Mouse (Mus musculus): ENCODE measurements around the gene Fhit.

The Fhit gene

DNA sequence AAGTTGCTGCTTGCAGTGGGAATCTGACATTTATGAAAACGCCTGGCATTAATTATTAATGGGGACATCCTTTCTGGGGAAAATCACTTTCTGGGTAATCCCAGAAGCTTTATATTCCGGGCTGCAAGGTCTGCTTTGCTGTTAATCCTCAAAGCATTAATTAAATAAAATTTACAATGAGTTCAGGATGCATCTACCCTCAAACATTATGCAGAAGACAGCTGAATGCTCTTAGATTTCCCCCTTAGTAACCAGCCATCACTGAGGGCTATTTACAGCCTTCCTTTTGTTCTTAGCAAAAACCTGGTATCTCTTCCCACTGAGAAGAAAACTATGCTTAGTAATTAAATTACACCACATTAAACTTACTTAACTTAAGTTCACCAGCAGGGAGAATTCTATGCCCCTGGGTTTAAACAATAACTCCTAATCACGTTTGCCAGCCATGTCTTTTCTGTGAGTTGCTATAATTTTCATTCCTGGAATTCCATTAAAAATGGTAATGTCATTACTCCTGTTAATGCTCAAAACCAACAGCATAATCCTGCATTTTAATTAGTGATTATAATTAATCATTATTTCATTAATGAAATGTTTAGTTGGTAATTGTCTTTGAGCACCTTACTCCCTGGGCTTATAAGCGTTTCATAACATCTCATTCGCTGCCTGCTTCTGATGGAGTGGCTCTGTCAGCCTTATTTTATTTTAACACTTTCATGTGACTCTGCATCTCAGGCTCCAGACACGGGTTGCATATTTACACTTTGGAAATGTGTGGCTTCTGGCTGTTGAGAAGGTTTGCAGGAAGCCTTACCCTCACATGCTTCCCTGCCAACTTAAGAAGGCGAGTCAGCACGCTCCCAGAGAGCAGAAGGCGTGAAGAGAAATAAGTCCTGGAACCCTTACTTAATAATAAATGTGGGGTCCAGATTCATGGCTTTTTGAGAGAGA lies 1517.3 kb downstream of the Fhit start:
- Histone ChIP-seq H3K36me3 (ENCODE audit: control insufficient read depth, insufficient read depth, low read length, poor library complexity, severe bottlenecking) (no peaks in the 10 kb centered on the region), H3K27me3 (ENCODE audit: control insufficient read depth, insufficient read depth, low read length, poor library complexity, severe bottlenecking) (no peaks in the 10 kb centered on the region)
- DNase-seq (ENCODE audit: low read depth, low spot score): no peak

DNA sequence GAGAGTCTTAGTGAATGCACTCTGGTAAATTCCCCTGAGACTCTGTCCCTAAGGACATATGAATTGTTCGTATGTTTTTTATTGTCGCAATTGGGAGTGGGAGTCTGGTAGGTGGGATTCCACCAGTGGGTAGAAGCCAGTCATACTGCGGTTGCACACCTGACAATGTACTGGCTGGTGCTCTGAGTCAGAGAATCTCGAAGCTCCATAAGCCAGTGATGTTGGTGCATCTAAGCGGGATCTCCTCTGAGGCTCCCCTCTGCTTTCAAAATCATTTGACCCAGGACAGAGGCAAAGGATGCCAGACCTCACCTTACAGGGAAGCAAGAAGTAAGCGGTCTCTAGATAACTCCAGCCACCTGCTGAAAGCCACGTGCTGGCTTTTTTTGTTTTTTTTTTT lies 1518.1 kb downstream of the Fhit start:
- H3K27me3 ChIP-seq (ENCODE audit: control insufficient read depth, insufficient read depth, low read length, poor library complexity, severe bottlenecking): no peaks in the 10 kb centered on the region
- H3K36me3 ChIP-seq (ENCODE audit: control insufficient read depth, insufficient read depth, low read length, poor library complexity, severe bottlenecking): no peaks in the 10 kb centered on the region
- DNase-seq (ENCODE audit: low read depth, low spot score): no peak

- Histone ChIP-seq H3K27me3 (ENCODE audit: control insufficient read depth, insufficient read depth, low read length, poor library complexity, severe bottlenecking) (no peaks in the 10 kb centered on the region), H3K36me3 (ENCODE audit: control insufficient read depth, insufficient read depth, low read length, poor library complexity, severe bottlenecking) (no peaks in the 10 kb centered on the region)
- DNase-seq (ENCODE audit: low read depth, low spot score): no peak
Observed at GRCm38 (mm10) chr14:9642628-9643027, 1519.2 kb downstream of the Fhit start.

DNA sequence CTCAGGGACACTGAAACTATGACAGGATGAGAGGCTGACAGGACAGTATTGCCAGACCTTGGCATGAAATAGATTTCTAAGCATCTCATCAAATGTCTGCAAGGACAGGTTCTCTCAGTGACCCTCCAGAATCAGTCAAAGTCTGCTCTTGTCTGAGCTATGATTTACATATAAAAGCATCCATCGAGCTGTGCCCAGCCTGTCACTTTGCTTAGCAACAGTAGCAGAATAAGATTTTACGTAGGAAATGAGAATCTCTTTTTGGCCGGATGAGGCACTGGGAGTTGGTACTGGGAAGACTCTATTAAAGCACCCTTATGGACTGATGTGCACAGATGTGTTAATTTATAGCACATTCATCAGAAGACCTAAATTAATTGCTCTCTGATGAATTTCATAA lies 1519.8 kb downstream of the Fhit start:
- no peaks in the 10 kb centered on the region for H3K27me3 ChIP-seq (ENCODE audit: control insufficient read depth, insufficient read depth, low read length, poor library complexity, severe bottlenecking)
- no peak for DNase-seq (ENCODE audit: low read depth, low spot score)
- no peaks in the 10 kb centered on the region for H3K36me3 ChIP-seq (ENCODE audit: control insufficient read depth, insufficient read depth, low read length, poor library complexity, severe bottlenecking)

DNA sequence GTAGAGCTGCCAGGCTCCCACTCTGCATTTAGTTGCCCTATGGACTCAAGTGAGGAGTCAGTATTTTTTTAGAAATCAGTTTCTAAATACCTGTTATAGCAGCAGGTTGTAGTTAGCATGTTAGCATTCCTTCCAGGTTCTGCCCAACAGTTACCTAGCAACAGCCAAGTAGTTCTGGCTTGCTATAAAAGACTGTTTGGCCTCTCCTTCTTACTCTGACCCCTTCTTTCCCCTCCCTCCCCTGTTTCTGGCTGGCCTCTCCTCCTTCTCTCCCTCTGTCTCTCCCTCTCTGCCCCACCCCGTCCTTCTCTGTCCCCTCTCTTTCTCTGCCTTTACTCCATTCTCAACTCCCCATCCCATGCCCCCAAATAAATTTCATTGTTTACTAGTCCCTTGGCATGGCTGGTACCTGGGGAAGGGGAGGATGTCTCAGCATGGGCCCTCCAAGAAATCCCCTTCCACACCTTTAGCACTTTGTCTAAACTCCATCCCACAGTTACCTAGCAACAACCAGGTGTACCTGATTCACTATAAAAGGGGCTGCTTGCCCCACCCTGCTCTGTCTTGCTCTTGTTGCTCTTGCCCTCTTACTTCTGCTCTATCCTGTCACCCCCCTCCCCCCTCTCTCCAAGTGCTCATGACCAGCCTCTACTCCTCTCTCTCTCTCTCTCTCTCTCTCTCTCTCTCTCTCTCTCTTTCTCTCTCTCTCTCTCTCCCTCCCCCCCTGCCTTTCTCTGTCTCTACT lies 1527.4 kb downstream of the Fhit start:
- H3K27me3 ChIP-seq (ENCODE audit: control insufficient read depth, insufficient read depth, low read length, poor library complexity, severe bottlenecking): no peaks in the 10 kb centered on the region
- no peak for DNase-seq (ENCODE audit: low read depth, low spot score)
- H3K36me3 ChIP-seq (ENCODE audit: control insufficient read depth, insufficient read depth, low read length, poor library complexity, severe bottlenecking): no peaks in the 10 kb centered on the region

DNA sequence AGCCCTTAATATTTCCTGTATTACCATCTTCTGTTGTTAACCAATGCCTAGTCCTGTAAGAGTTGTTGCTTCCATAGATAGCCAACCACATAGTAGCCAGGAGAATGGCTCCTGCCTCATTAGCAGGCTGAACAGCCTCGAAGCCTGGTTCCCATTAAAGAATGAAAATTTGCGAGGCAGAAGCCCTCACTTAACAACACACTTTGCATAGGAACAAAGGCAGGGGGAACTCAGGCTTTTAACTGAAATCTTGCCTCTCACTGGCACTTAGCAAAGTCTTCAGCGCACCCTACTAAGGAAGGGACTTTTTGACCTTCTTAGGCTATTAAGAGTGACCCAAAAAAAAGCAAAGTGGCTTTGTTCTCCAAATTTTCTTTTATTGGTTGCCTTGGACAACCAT lies 1529.3 kb downstream of the Fhit start:
- Histone ChIP-seq H3K27me3 (ENCODE audit: control insufficient read depth, insufficient read depth, low read length, poor library complexity, severe bottlenecking) (no peaks in the 10 kb centered on the region), H3K36me3 (ENCODE audit: control insufficient read depth, insufficient read depth, low read length, poor library complexity, severe bottlenecking) (no peaks in the 10 kb centered on the region)
- no peak for DNase-seq (ENCODE audit: low read depth, low spot score)

DNA sequence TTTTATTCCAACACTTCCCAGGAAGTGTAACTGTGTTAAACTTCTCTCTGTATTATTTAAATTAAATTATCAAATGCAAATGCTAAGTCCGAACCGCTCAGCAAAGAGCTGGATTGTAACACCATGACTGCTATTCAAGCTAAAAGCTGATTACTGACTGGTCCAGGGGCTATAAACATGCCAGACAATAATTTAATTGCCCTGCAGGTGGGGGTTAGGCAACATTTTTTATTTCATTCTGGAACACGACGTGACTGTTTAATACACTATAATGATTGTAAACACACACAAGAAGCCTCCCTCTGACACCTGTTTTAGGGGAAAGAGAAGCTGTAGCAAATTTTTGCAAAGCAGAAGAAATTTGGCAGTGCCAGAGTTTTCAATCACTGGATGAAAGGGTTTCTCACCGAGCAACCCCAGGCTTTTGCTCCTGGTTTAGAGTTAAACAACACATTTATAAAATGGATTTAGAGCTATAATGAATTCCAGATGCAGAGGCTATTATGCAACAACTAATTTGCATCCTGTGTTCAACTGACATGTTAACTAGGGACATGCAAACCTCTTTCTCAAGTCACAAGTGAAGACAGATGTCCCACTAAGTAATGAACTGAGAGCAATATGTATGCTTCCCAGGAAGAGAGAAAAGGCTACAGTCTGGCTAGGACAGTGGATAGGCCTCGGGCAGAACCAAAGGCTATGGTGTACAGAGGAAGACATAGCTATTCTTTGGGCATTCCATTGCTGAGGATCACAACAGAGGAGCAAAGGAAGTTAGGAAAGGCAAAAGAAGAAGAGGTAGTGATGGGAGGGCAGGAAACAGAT lies 1538.4 kb downstream of the Fhit start:
- no peaks in the 10 kb centered on the region for H3K36me3 ChIP-seq (ENCODE audit: control insufficient read depth, insufficient read depth, low read length, poor library complexity, severe bottlenecking)
- no peaks in the 10 kb centered on the region for H3K27me3 ChIP-seq (ENCODE audit: control insufficient read depth, insufficient read depth, low read length, poor library complexity, severe bottlenecking)
- DNase-seq (ENCODE audit: low read depth, low spot score): no peak

DNA sequence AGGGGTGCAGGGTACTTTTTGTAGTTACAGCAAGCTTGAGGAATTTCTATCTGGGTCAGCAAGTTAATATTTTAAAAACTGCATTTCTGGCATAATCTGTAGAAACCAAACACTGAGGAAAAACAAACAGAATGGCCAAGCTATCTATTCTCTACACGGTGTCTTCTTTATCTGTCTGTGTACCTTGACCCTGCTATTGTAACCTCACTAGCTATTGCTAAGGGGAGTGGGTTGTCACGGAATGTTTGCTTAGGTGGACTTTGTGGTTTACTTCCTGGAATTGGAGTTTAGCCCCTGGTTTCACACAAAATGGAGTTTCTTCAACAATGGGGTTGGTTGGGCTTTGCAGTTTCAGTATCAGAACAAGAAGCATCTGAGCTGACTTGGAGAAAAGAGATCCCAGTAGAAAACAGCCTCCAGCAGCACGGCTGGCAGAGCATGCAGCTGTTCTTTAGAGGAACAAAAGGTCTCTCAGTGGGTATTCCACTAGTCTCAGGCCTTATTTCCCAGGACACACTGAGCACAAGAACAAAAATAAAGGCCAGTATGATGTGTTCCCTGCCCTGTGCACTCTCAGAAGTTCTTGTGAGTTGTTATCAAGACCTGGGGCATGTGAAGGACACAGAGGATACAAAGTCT lies 1540.8 kb downstream of the Fhit start:
- Histone ChIP-seq H3K27me3 (ENCODE audit: control insufficient read depth, insufficient read depth, low read length, poor library complexity, severe bottlenecking) (no peaks in the 10 kb centered on the region), H3K36me3 (ENCODE audit: control insufficient read depth, insufficient read depth, low read length, poor library complexity, severe bottlenecking) (no peaks in the 10 kb centered on the region)
- no peak for DNase-seq (ENCODE audit: low read depth, low spot score)

- DNase-seq (ENCODE audit: low read depth, low spot score): no peak
- Histone ChIP-seq H3K27me3 (ENCODE audit: control insufficient read depth, insufficient read depth, low read length, poor library complexity, severe bottlenecking) (no peaks in the 10 kb centered on the region), H3K36me3 (ENCODE audit: control insufficient read depth, insufficient read depth, low read length, poor library complexity, severe bottlenecking) (no peaks in the 10 kb centered on the region)
Observed at GRCm38 (mm10) chr14:9619840-9620239, 1542.0 kb downstream of the Fhit start.

- no peaks in the 10 kb centered on the region for H3K36me3 ChIP-seq (ENCODE audit: control insufficient read depth, insufficient read depth, low read length, poor library complexity, severe bottlenecking)
- DNase-seq (ENCODE audit: low read depth, low spot score): no peak
- no peaks in the 10 kb centered on the region for H3K27me3 ChIP-seq (ENCODE audit: control insufficient read depth, insufficient read depth, low read length, poor library complexity, severe bottlenecking)
Observed at GRCm38 (mm10) chr14:9613126-9613525, 1548.7 kb downstream of the Fhit start.

DNA sequence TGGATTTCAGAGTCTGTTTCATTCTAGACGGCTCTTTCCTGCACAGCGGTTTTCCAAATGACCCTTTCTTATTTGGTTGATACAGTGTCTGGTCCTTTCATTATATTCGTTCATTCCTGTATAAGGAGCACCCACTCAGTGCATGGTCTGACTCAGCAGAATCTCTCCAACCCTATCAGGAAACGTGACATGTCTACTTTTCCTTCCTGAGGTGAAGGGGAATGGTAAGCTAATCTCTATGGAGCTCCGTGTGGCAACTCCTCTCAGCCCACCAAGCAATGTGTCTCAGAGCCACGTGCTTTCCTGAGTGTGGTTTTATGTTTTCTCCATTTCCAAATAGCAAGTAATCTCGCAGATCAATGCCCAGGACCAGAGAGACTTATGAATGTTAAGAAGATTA lies 1552.7 kb downstream of the Fhit start:
- Histone ChIP-seq H3K27me3 (ENCODE audit: control insufficient read depth, insufficient read depth, low read length, poor library complexity, severe bottlenecking) (no peaks in the 10 kb centered on the region), H3K36me3 (ENCODE audit: control insufficient read depth, insufficient read depth, low read length, poor library complexity, severe bottlenecking) (no peaks in the 10 kb centered on the region)
- DNase-seq (ENCODE audit: low read depth, low spot score): no peak

DNA sequence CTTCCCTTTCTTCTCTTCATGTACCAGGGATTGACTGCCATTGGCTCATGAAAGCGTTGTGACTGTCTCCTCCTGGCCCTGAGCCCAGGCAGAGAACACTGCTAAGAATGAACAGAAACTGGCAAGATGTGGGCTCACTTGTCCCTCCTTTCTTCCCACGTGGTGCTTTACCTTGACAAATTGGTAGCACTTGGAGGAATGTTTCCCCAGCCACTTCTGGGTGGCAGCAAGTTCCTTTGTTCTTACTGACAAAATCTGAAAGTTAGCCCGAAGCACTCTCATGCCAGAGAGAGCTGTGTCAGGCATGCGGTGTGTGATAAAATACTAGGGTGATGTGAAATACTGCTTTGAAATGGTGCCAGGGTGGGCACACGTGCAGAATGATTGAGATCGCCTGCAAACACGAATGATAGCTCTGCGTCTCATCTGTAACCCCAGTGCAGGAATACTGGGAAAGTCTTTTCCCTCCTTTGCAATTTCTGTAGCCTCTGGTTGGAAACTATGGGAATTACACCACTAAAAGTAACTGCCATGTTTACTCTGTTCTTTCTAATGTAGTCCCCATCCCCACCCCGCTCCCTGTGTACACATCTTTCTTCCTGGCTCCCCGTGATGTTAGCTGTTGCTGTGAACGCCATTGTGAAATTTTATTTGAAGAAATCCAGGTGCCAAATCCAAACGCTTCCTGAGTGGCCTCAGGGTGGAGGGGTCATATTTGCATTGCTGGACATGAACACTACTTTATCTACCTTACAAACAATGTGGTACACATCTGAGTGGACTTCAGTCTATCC lies 1555.1 kb downstream of the Fhit start:
- H3K27me3 ChIP-seq (ENCODE audit: control insufficient read depth, insufficient read depth, low read length, poor library complexity, severe bottlenecking): no peaks in the 10 kb centered on the region
- H3K36me3 ChIP-seq (ENCODE audit: control insufficient read depth, insufficient read depth, low read length, poor library complexity, severe bottlenecking): no peaks in the 10 kb centered on the region
- no peak for DNase-seq (ENCODE audit: low read depth, low spot score)

GRCm38 (mm10) chr14:9600271-9600670 lies 1561.6 kb downstream of the Fhit start:
- no peak for DNase-seq (ENCODE audit: low read depth, low spot score)
- H3K27me3 ChIP-seq (ENCODE audit: control insufficient read depth, insufficient read depth, low read length, poor library complexity, severe bottlenecking): no peaks in the 10 kb centered on the region

More at GRCm38 (mm10) chr14:9600271-9600670, 1561.6 kb downstream of the Fhit start:
- H3K36me3 ChIP-seq (ENCODE audit: control insufficient read depth, insufficient read depth, low read length, poor library complexity, severe bottlenecking): no peaks in the 10 kb centered on the region

Measured in splenic B cell, adult 2 months (primary cell).